Mouse (Mus musculus) ES-E14 (cell line): ENCODE measurements at regions not wholly inside any gene's neighbourhood (a gene's known extent, or its start where the extent isn't known, plus 50 kb on each side); places are given as distances from the start of the nearest gene placed in this dataset.

ENCODE experiments used
- DNase-seq: peaks from one replicate; pipeline ENCODE4 v3.0.0-alpha.2; 2013; ENCODE audit warnings: low read depth, low spot score
- H3K27ac ChIP-seq: 2 replicates; pipeline ENCODE4 v1.5.1; 2012; ENCODE audit warnings: low read depth, mild to moderate bottlenecking, low read length, moderate library complexity, mixed read lengths; ENCODE audit not compliant: poor library complexity, insufficient read depth, severe bottlenecking
- H3K36me3 ChIP-seq: 2 replicates; pipeline ENCODE4 v1.6.1; 2012; ENCODE audit warnings: mild to moderate bottlenecking, low read length, moderate library complexity, mixed read lengths; ENCODE audit not compliant: control insufficient read depth, poor library complexity, insufficient read depth, severe bottlenecking
- H3K4me1 ChIP-seq, 2 experiments: fragments of 150-350 bp in 1 of 2; sonication (generic) in 1 of 2; 2 replicates each; pipeline ENCODE4 v1.6.1; 2012; ENCODE audit warnings: low read length in 2 of 2, mild to moderate bottlenecking in 1 of 2, mixed read lengths in 1 of 2; ENCODE audit not compliant: control insufficient read depth in 2 of 2, insufficient read depth in 2 of 2, poor library complexity in 1 of 2
- H3K4me3 ChIP-seq, 2 experiments: fragments of 150-350 bp in 1 of 2; sonication (generic) in 1 of 2; 2 replicates each; pipeline ENCODE4 v1.5.1; 2012; ENCODE audit warnings: low read length in 2 of 2, low read depth in 1 of 2, mild to moderate bottlenecking in 1 of 2, mixed read lengths in 1 of 2; ENCODE audit not compliant: insufficient read depth in 1 of 2, poor library complexity in 1 of 2, severe bottlenecking in 1 of 2
- H3K9ac ChIP-seq: 2 replicates; pipeline ENCODE4 v1.6.1; 2012; ENCODE audit warnings: low read depth, mild to moderate bottlenecking, low read length, mixed read lengths; ENCODE audit not compliant: poor library complexity, insufficient read depth, severe bottlenecking
- H3K9me3 ChIP-seq: fragments of 150-350 bp; sonication (generic); 2 replicates; pipeline ENCODE4 v1.6.1; 2012; ENCODE audit warnings: low read depth, mild to moderate bottlenecking, low read length; ENCODE audit not compliant: control insufficient read depth, insufficient read depth
- CHD2 ChIP-seq: IDR thresholded peaks from 2 replicates; pipeline ENCODE4 v1.6.1; 2014; ENCODE audit warnings: mild to moderate bottlenecking, low read depth, low read length, inconsistent platforms
- HCFC1 ChIP-seq: IDR thresholded peaks from 2 replicates; pipeline ENCODE4 v1.6.1; 2012; ENCODE audit warnings: low read length, inconsistent platforms, borderline replicate concordance; ENCODE audit not compliant: insufficient read depth
- MAFK ChIP-seq: IDR thresholded peaks from 2 replicates; pipeline ENCODE4 v1.6.1; 2014; ENCODE audit warnings: mild to moderate bottlenecking, low read depth, low read length, inconsistent platforms; ENCODE audit not compliant: insufficient read depth
- ZC3H11A ChIP-seq: IDR thresholded peaks from 2 replicates; pipeline ENCODE4 v1.6.1; 2012; ENCODE audit warnings: low read depth, mild to moderate bottlenecking, inconsistent platforms, low read length, borderline replicate concordance
- ZNF384 ChIP-seq: IDR thresholded peaks from 2 replicates; pipeline ENCODE4 v1.6.1; 2012; ENCODE audit warnings: low read depth, low read length, inconsistent platforms
- in situ Hi-C, 2 experiments: fragments of 600-800 bp; cut with MboI; formaldehyde crosslinking; loops; one replicate each; pipeline ENCODE4 v1.15.1; 2025; ENCODE audit warnings: low sequenced_read_pairs in 2 of 2, inconsistent platforms in 1 of 2; ENCODE audit not compliant: unreplicated experiment in 2 of 2

- in situ Hi-C loops: no loop called here
- Histone ChIP-seq H3K4me3 (no peak overlapping the region), H3K36me3 (no peaks in the 10 kb centered on the region), H3K9me3 (no peaks in the 10 kb centered on the region), H3K27ac (no peak overlapping the region), H3K9ac (no peak overlapping the region), H3K4me1 (no peaks in the 10 kb centered on the region)
- DNase-seq: no peak
- TF ChIP-seq ZNF384: no peak
- no peak for TF ChIP-seq HCFC1
- no peak for TF ChIP-seq ZC3H11A
- TF ChIP-seq MAFK: no peak
- no peak for TF ChIP-seq CHD2
Measured at GRCm38 (mm10) chr17:93550339-93550738, 351.5 kb downstream of the Adcyap1 start.

- H3K4me3 ChIP-seq: no peak overlapping the region
- H3K9me3 ChIP-seq: no peaks in the 10 kb centered on the region
- H3K9ac ChIP-seq: no peak overlapping the region
- TF ChIP-seq ZC3H11A (no peak), MAFK (no peak), HCFC1 (no peak), CHD2 (no peak), ZNF384 (no peak)
- no peak overlapping the region for H3K27ac ChIP-seq
- in situ Hi-C loops: no loop called here
- H3K36me3 ChIP-seq: no peaks in the 10 kb centered on the region
- H3K4me1 ChIP-seq: no peaks in the 10 kb centered on the region
- DNase-seq: no peak
Measured at GRCm38 (mm10) chr17:93555872-93556271, 357.1 kb downstream of the Adcyap1 start.

GRCm38 (mm10) chr17:93563277-93563772, 364.5 kb downstream of the Adcyap1 start:
- H3K36me3 ChIP-seq: no peaks in the 10 kb centered on the region
- H3K4me1 ChIP-seq: no peaks in the 10 kb centered on the region
- H3K4me3 ChIP-seq: no peak overlapping the region
- no peak overlapping the region for H3K27ac ChIP-seq
- H3K9ac ChIP-seq: no peak overlapping the region
- in situ Hi-C loops: no loop called here
- no peaks in the 10 kb centered on the region for H3K9me3 ChIP-seq
- TF ChIP-seq ZC3H11A (no peak), HCFC1 (no peak), MAFK (no peak), ZNF384 (no peak), CHD2 (no peak)
- DNase-seq: no peak

- TF ChIP-seq CHD2: no peak
- TF ChIP-seq ZC3H11A: no peak
- TF ChIP-seq MAFK: no peak
- TF ChIP-seq ZNF384: no peak
- no peak for TF ChIP-seq HCFC1
- in situ Hi-C loops: no loop called here
- H3K9ac ChIP-seq: no peak overlapping the region
Measured at GRCm38 (mm10) chr17:93579981-93580380, 381.2 kb downstream of the Adcyap1 start.

GRCm38 (mm10) chr17:93598181-93598685, 399.4 kb downstream of the Adcyap1 start:
- in situ Hi-C loops: no loop called here

More at GRCm38 (mm10) chr17:93579981-93580380, 381.2 kb downstream of the Adcyap1 start:
- Histone ChIP-seq H3K4me1 (no peaks in the 10 kb centered on the region), H3K9me3 (no peaks in the 10 kb centered on the region), H3K27ac (no peak overlapping the region), H3K4me3 (no peak overlapping the region), H3K36me3 (no peaks in the 10 kb centered on the region)
- no peak for DNase-seq

More at GRCm38 (mm10) chr17:93598181-93598685, 399.4 kb downstream of the Adcyap1 start:
- Histone ChIP-seq H3K4me3 (no peak overlapping the region), H3K36me3 (no peaks in the 10 kb centered on the region), H3K4me1 (no peaks in the 10 kb centered on the region), H3K9ac (no peak overlapping the region), H3K9me3 (no peaks in the 10 kb centered on the region), H3K27ac (no peak overlapping the region)
- TF ChIP-seq HCFC1 (no peak), ZC3H11A (no peak), ZNF384 (no peak), CHD2 (no peak), MAFK (no peak)
- DNase-seq: no peak
